Mouse (Mus musculus) Muller cell, postnatal 12 days (primary cell): ENCODE results near the gene Marveld3.

Source experiments
- DNase-seq: peaks from one replicate; pipeline ENCODE4 v3.0.0-alpha.2; 2015; ENCODE audit errors: inconsistent ontology term

The Marveld3 gene

DNA sequence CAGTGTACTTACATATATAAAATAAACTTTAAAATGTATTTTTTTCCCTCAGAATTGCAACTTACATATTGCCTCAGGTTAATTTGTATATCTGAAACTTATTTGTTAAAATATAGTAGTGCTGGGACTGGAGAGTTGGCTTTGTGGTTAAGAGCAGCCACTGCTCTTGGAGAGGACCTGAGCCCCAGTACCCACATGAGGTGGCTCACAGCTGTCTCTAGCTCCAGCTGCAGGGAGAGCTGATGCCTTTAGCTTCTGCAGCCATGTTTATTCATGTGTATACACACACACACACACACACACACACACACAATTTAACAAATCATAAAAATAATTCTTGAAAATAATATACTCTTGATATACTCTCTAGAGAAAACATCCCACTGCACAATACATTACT, 59.6 kb downstream of the Marveld3 start:
- no peak for DNase-seq
